In genomic region chr16:91496766-91497165, GRCm38 (mm10) we compare ENCODE assay signal across 15 mouse cellular contexts.
"Had no signal": no experiment of that assay in that cellular context is flagged by ENCODE, and none has a peak within 500 bp of the region (broad histone marks: within the 10 kb centered on the region; RNA-seq: fewer than 3 reads in every experiment).

No protein-coding gene starts in this region.

- H3K4me2 ChIP-seq: lung, embryonic 14.5 days; midbrain, embryonic 12.5 days; neural tube, embryonic 13.5 days; neural tube, embryonic 15.5 days; stomach, embryonic 15.5 days had no signal

- DNase-seq: lung, adult 18-20 months; lung, embryonic 14.5 days; lung, postnatal 10 days; midbrain, embryonic 14.5 days; right cerebral cortex, postnatal 14 days; thymus, adult 2 months; thymus, postnatal 25 days; thymus, postnatal 4 days had no signal

- H3K4me3 ChIP-seq: midbrain, embryonic 12.5 days; myocyte; neural tube, embryonic 13.5 days; neural tube, embryonic 15.5 days; stomach, embryonic 15.5 days had no signal

- H3K27ac ChIP-seq: midbrain, embryonic 12.5 days; neural tube, embryonic 13.5 days; neural tube, embryonic 15.5 days; stomach, embryonic 15.5 days; stomach, postnatal 0 days had no signal

- ATAC-seq: midbrain, embryonic 16.5 days had no signal

- H3K4me1 ChIP-seq: midbrain, embryonic 12.5 days; neural tube, embryonic 13.5 days; neural tube, embryonic 15.5 days; stomach, embryonic 15.5 days had no signal

- H3K27me3 ChIP-seq: midbrain, embryonic 12.5 days; neural tube, embryonic 13.5 days; neural tube, embryonic 15.5 days; stomach, embryonic 15.5 days had no signal

- H3K9me3 ChIP-seq: midbrain, embryonic 12.5 days; neural tube, embryonic 13.5 days; neural tube, embryonic 15.5 days; stomach, embryonic 15.5 days had no signal

- H3K9ac ChIP-seq: lung, embryonic 14.5 days; midbrain, embryonic 12.5 days; neural tube, embryonic 13.5 days; neural tube, embryonic 15.5 days; stomach, embryonic 15.5 days had no signal
